Mouse (Mus musculus) lung, postnatal 0 days (tissue): ENCODE data around the gene Galk1. TPM values are rescaled to one million over a fixed set of nuclear protein-coding genes. Genes with fewer than 3 reads are reported as not detected.

Experiments used
- ATAC-seq: fragments of 200-750 bp; cut with Nextera tagmentation; 2 replicates; pipeline ENCODE4 v1.8.0; 2017; ENCODE audit warnings: moderate library complexity
- DNase-seq: peaks from one replicate; pipeline ENCODE4 v3.0.0-alpha.2; 2016; ENCODE audit warnings: low spot score
- H3K27ac ChIP-seq: fragments of 300-500 bp; sonication (generic); 2 replicates; pipeline ENCODE4 v1.5.1; 2014; ENCODE audit warnings: antibody characterized with exemption, mild to moderate bottlenecking, low read length, mixed read lengths
- H3K27me3 ChIP-seq: fragments of 300-500 bp; sonication (generic); replicated peaks from 2 replicates; pipeline ENCODE4 v1.6.1; 2014; ENCODE audit warnings: low read length, mixed read lengths; ENCODE audit not compliant: insufficient read depth
- H3K36me3 ChIP-seq: fragments of 300-500 bp; sonication (generic); 2 replicates; pipeline ENCODE4 v1.6.1; 2014; ENCODE audit warnings: low read length, mixed read lengths; ENCODE audit not compliant: insufficient read depth
- H3K4me1 ChIP-seq: fragments of 300-500 bp; sonication (generic); 2 replicates; pipeline ENCODE4 v1.6.1; 2014; ENCODE audit warnings: antibody characterized with exemption, low read depth, low read length, mixed read lengths; ENCODE audit not compliant: insufficient read depth
- H3K4me2 ChIP-seq: fragments of 300-500 bp; sonication (generic); replicated peaks from 2 replicates; pipeline ENCODE4 v1.6.1; 2014; ENCODE audit warnings: low read depth, mild to moderate bottlenecking, low read length, moderate library complexity, mixed read lengths
- H3K4me3 ChIP-seq: fragments of 300-500 bp; sonication (generic); 2 replicates; pipeline ENCODE4 v1.5.1; 2014; ENCODE audit warnings: low read depth, low read length
- H3K9ac ChIP-seq: fragments of 300-500 bp; sonication (generic); replicated peaks from 2 replicates; pipeline ENCODE4 v1.6.1; 2014; ENCODE audit warnings: low read depth, mild to moderate bottlenecking
- H3K9me3 ChIP-seq: fragments of 300-500 bp; sonication (generic); 2 replicates; pipeline ENCODE4 v1.6.1; 2016; ENCODE audit warnings: low read length, mixed read lengths
- CTCF ChIP-seq: IDR thresholded peaks from 2 replicates; pipeline ENCODE4 v1.5.1; 2016; ENCODE audit warnings: antibody characterized with exemption, mild to moderate bottlenecking
- EP300 ChIP-seq: IDR thresholded peaks from 2 replicates; pipeline ENCODE4 v1.6.1; 2016; ENCODE audit warnings: antibody characterized with exemption, mild to moderate bottlenecking, control low read depth
- WGBS: fragments of 180-500 bp; shearing (Covaris S2); extraction: QIAGEN DNeasy Blood & Tissue Kit; methylation state at CpG from one replicate; pipeline ENCODE4 v1.1.7; 2014; 5-methylcytosine and 5-hydroxymethylcytosine counted together
- polyA plus RNA-seq: library from polyadenylated mRNA; unstranded; fragments of >200 nt; fragmentation: Nextera tagmentation; extraction: Ambion mirVana; gene quantifications from 2 replicates; pipeline ENCODE4 v1.2.1, GENCODE M21; 2015

Gene Galk1
- polyA plus RNA-seq, 1 experiment from 2014 or later, result 95.6 TPM

DNA sequence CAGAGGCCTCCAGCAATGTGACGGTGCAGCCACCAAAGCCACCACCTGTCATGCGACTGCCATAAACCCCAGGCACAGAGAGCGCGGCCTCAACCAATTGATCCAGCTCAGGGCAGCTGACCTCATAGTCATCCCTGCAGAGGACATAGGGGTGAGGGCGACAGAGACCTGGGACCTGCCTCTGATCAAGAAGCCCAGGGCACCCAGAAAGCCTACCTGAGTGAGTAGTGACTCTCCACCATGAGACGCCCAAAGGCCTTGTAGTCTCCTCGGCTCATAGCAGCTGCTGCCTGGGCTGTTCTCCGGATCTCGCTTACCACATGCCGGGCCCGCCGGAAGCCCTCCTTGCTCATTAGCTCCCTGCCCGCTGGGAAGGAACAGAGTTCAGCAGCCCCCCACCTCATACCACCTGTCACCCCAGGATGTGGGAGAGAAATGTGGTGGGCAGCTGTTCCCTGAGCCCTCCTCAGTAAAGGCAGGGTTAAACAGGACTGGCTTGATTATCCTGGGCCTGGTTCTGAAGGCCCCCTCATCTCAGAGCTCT is 3.6 kb downstream of the Galk1 start:
- H3K9ac ChIP-seq, result no peak overlapping the region
- DNase-seq, result no peak
- H3K27ac ChIP-seq, result no peak overlapping the region
- TF ChIP-seq EP300 (no peak), CTCF (no peak)
- no peak overlapping the region for H3K4me3 ChIP-seq
- 0 out of 2 replicates have a peak, but pooled peaks cover 9% of the 10 kb centered on the region for H3K36me3 ChIP-seq
- no peak overlapping the region for H3K4me2 ChIP-seq
- H3K27me3 ChIP-seq, result no peaks in the 10 kb centered on the region
- H3K4me1 ChIP-seq, result peaks cover 9% of the 10 kb centered on the region; the same call in 1 of the 2 replicates
- 90% methylated on average over 13 of the region's 13 CpGs for WGBS
- H3K9me3 ChIP-seq, result no peaks in the 10 kb centered on the region
- no peak for ATAC-seq

DNA sequence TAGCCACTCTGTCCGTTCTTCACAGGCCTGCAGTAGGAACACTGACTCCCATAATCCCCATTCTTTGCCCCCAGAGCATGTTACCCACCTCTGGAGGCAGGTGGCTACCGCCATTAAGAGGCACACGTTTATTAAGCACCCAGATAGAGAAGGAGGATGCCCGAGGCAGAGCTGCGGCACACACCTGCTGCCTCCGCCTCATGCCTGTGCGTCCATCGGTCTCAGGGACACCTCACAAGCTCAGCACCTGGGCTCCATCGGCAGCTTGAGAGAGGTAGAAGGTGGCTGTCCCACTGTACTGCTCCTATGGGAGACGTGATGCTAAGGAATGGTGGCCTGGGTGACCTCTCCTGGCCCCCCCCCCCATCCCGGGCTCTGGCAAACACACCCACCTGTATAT is 4.1 kb downstream of the Galk1 start:
- H3K9ac ChIP-seq, result no peak overlapping the region
- H3K36me3 ChIP-seq, result 0 out of 2 replicates have a peak, but pooled peaks cover 9% of the 10 kb centered on the region
- no peak overlapping the region for H3K4me3 ChIP-seq
- WGBS, result 86% methylated on average over 11 of the region's 11 CpGs
- no peaks in the 10 kb centered on the region for H3K9me3 ChIP-seq
- H3K27me3 ChIP-seq, result no peaks in the 10 kb centered on the region
- no peak overlapping the region for H3K27ac ChIP-seq
- no peak overlapping the region for H3K4me2 ChIP-seq
- no peak for DNase-seq
- no peak for TF ChIP-seq EP300
- no peak for TF ChIP-seq CTCF
- peaks cover 9% of the 10 kb centered on the region; the same call in 1 of the 2 replicates for H3K4me1 ChIP-seq
- ATAC-seq, result no peak

DNA sequence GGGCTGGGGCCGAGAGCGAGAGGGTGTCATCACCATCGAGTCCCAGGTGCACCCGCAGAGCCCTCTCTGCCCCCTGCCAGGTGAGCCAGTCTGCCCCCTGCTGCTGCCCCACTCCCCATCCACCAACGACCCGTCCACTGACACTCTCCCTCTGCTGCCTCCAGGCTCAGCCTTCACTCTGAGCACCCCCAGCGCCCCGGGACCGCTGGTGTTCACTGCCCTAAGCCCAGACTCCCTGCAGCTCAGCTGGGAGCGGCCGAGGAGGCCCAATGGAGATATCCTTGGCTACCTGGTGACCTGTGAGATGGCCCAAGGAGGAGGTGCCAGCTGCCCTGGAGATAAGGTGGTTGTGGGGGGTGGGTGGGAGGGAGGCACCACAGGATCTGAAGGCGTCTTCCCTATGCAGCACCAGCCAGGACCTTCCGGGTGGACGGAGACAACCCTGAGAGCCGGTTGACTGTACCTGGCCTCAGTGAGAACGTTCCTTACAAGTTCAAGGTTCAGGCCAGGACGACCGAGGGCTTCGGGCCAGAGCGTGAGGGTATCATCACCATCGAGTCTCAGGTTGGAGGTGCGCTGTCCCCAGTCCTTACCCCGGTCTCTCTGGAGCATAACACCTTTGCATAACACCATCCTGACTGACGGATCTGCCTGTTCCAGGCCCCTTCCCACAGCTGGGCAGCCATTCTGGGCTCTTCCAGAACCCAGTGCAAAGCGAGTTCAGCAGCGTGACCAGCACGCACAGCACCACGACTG is 5.2 kb downstream of the Galk1 start:
- 85% methylated on average over 28 of the region's 28 CpGs for WGBS

DNA sequence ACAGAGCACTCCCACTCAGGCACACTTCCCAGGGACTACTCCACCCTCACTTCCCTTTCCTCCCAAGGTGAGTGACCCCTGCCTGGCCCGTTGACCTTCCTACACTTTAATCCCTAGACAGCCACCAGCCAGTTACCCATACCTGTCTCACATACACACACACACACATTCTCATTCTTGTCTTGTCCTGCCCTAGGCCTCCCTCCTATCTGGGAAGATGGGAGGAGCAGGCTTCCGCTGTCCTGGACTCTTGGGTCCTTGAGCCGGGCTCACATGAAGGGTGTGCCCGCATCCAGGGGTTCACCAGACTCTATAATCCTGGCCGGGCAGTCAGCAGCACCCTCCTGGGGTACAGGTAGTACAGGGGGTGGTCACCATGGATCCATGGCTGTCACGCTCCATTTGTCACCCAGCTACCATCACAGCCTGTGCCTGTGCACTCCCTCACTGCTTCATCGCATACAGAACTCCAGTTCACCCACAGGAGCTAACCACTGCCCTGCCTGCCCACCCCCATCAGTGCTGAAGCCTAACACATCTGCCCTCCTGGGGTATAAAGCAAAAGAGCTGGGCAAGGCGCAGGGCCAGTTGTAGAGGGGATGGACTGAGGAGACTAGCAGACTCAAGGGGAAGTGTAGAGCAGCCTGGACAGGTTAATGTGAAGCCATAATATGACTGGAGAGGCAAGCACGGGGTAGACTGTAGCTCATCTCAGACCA is 6.7 kb downstream of the Galk1 start:
- WGBS, result 68% methylated on average over 9 of the region's 9 CpGs
- peak; percentile 19 for DNase-seq
- Histone ChIP-seq H3K9ac (no peak overlapping the region), H3K27ac (no peak overlapping the region), H3K4me2 (peak overlapping the region; percentile 52), H3K36me3 (0 out of 2 replicates have a peak, but pooled peaks cover 9% of the 10 kb centered on the region), H3K9me3 (no peaks in the 10 kb centered on the region), H3K27me3 (no peaks in the 10 kb centered on the region), H3K4me1 (peaks cover 7% of the 10 kb centered on the region; the same call in 1 of the 2 replicates), H3K4me3 (no peak overlapping the region)
- ATAC-seq, result no peak
- TF ChIP-seq CTCF (no peak), EP300 (no peak)

More for the DNA sequence above, 5.2 kb downstream of the Galk1 start:
- Histone ChIP-seq H3K27ac (no peak overlapping the region), H3K4me3 (no peak overlapping the region), H3K9ac (no peak overlapping the region), H3K9me3 (no peaks in the 10 kb centered on the region), H3K36me3 (0 out of 2 replicates have a peak, but pooled peaks cover 9% of the 10 kb centered on the region), H3K4me2 (no peak overlapping the region), H3K4me1 (peaks cover 7% of the 10 kb centered on the region; the same call in 1 of the 2 replicates), H3K27me3 (no peaks in the 10 kb centered on the region)
- TF ChIP-seq EP300, result no peak
- TF ChIP-seq CTCF, result no peak
- ATAC-seq, result no peak
- DNase-seq, result no peak

DNA sequence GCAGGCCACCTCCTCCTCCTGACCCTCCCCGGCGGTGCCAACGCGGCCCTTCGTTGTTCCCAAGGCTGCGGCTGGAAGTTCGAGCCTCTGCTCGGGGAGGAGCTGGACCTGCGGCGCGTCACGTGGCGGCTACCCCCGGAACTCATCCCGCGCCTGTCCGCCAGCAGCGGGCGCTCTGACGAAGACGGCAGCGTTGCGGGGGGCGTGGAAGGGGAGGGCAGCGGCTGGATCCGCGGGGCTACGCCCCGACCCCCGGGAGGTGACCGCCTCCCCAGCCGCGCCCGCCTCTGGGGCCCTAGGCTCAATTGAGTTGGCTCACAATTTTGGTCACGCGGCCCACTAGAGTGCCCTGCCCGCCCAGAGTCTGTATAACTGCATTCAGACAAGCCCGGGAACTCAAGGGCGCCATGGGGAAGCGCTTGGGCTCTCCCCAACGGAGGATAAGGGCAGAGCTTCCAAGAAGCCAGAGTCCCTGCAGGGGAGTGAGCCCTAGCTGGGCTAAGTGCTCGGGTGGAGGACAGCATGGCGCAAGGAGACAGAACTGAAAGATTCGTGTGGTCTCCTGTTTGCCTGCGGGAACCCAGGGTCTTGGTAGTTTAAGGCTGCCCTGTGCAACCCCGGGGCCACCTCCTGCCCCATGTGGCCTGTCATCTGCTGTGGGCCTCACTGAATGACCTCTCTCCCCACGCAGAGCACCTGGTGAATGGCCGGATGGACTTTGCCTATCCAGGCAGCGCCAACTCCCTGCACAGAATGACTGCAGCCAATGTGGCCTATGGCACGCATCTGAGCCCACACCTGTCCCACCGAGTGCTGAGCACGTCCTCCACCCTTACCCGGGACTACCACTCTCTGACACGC is 7.4 kb downstream of the Galk1 start:
- DNase-seq (peak; percentile 94), ATAC-seq (peak; percentile 93)
- 5% methylated on average over 43 of the region's 54 CpGs for WGBS
- Histone ChIP-seq H3K36me3 (0 out of 2 replicates have a peak, but pooled peaks cover 9% of the 10 kb centered on the region), H3K27ac (no peak overlapping the region; the same call in 1 of the 2 replicates), H3K9me3 (no peaks in the 10 kb centered on the region), H3K4me1 (peaks cover 7% of the 10 kb centered on the region; the same call in 1 of the 2 replicates), H3K4me3 (peak overlapping the region; percentile 22), H3K4me2 (peak overlapping the region; percentile 52), H3K9ac (peak overlapping the region; percentile 36; the same call in 1 of the 2 replicates), H3K27me3 (0 out of 2 replicates have a peak, but pooled peaks cover 3% of the 10 kb centered on the region)
- TF ChIP-seq CTCF (peak; percentile 83), EP300 (no peak)
